Mouse (Mus musculus): ENCODE measurements around the gene 4930451I11Rik.
A peak's percentile ranks its signal among the peaks of the same experiment; 100 is the strongest.

Gene 4930451I11Rik

DNA sequence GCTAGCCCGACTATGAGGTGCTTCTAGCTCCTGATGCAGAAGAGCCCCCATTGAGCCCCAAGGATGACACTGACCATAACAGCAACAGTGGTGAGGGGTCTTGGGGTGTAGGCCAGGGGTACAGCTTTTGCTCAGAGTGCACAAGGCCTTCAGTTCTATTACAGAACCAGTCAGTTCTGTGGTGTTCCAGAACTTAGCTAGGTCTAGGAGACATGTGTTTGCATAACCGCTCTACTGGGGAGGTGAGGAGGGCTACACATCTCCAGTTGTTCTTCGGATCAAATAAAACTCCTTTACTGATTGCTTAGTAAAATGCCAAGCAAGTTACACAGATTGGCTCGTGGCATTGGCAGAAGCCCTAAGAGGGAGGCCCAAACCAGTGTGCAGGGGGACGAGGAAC is at the start of gene 4930451I11Rik:
Gene 4930451I11Rik (minus strand): TSS at position 101 of the 400 bp plus-strand sequence.
- peak; percentile 22; the same call in 1 of the 2 replicates for ATAC-seq (ENCODE audit: low TSS enrichment)

DNA sequence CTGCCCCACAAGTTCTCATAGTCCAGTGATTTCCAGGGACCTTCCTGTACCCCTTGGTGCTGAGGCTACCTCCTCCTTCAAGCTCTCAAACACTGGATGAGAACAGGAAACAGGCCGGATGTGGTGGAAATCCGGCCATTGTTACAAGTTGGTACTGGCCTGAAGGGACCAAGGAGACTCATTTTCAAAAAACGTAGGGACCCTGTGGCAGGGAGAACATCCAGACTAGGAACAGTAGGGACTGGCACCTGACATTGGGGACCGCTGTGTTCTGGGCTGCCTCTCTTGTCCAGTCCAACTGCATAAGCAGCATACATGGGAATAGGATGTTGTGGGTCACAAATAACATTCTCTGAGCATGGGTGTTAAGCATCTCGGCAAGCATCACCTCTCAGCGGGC is 49.6 kb upstream of the 4930451I11Rik start:
- ATAC-seq (ENCODE audit: low TSS enrichment), result no peak

DNA sequence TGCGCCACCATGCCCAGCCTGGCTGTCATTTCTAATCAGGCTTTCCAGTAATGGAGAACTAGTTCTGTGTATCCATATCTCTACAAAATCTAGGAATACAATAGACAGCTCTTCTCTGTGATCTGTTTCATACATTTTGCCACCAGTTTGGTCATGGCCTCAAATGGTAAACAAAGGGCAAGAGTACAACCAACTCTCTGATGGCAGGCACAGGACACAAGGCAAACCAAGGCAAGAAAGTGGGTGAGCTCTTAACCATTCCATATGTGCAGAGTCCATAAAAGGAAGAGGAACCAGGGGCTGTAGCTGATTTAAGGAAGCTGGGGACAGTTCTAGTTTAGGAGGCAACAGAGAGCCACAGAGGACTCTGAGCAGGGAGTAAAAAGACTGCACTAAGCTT is 45.8 kb upstream of the 4930451I11Rik start:
- no peak for ATAC-seq (ENCODE audit: low TSS enrichment)

DNA sequence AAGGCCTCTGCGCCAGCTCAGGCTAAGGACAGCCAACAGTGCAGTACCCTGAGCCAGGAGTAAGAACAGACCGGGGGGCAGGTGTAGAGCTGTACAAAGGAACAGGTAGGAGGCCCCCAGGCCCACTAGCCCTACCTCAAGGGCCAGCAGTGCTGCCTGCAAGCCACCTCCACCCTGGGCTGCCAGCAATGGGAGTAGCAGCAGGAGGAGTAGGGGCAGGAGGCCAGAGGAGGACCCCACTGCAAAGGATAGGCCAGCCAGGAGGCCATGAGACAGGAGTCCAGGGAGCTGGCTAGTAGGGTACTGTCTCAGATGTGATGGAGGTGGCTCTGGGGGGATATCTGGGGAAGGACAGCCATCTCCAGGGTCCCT is 39.1 kb upstream of the 4930451I11Rik start:
- no peak for ATAC-seq (ENCODE audit: low TSS enrichment)

DNA sequence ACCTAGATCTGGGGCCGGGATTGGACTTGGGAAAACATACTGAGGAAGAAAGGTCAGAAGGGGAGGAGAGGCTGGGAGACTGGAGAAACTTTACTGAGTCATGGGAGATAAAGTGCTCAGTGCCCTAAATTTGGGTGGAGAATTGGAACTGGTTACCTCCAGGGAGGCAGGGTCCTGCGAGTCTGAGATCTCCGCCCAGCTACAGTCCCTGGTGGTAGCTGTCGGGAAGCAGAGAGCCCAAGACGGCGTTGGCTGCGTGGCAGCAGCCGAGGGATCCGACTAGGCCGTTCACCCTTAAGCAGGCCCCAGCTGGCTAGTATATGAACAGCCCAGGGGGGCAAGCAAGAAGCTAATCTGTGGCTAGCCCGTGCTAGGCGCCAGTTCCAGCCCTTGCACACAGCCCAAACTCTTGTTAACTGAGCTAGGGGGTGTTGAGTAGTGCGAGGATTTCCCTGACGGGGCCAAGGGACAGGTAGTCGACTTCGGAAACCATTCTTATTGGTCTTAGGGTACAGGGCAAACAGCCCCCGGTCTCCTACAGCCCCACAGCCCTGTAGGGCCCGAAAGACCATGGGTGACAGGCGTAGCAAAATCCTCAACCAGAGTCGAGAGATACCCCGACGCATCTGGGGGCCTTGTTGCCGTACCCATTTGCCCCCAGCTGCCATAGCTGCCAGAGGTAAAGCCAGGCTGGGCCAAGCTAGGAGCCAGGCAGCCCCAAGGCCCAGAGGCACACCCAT is 38.5 kb upstream of the 4930451I11Rik start:
- no peak for ATAC-seq (ENCODE audit: low TSS enrichment)

DNA sequence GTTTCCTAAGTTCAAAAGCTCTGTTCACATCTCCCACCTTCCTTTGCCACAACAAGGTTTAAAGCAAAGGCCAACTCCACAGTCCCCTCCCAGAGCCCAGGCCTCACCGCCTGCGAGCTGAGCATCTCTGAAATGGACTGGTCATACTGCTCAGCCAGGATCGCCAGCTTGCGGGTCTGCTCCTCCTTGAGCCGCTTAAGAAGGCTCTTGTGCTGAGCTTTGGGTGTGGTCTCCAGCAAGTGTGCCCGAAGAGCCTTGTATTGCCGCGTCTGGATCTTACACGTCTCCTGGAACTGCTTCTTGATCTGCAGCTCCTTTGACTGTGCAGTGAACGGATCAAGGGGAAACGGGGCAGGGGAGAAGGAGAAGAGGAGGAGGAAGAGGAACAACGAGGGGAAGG is 36.6 kb upstream of the 4930451I11Rik start:
- ATAC-seq (ENCODE audit: low TSS enrichment), result no peak

DNA sequence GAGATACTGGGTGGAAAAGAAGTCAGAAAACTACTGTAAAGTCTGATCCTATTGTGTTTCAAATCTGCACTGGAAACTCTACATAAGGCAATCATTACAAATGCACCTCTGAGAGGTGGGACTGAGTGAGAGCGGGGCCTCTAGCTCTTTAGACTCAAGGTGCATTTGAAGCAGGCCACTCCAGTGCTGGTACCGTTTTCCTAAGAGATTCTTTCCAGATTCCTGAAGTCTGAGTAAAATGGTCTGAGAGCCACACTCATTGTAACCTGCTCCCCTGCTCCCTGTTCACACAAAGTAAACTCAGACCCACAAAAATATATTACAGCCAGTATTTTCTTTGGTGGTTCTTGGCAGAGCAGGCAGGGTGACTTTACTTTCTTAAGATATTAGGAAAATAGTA is 36.1 kb upstream of the 4930451I11Rik start:
- ATAC-seq (ENCODE audit: low TSS enrichment), result no peak

DNA sequence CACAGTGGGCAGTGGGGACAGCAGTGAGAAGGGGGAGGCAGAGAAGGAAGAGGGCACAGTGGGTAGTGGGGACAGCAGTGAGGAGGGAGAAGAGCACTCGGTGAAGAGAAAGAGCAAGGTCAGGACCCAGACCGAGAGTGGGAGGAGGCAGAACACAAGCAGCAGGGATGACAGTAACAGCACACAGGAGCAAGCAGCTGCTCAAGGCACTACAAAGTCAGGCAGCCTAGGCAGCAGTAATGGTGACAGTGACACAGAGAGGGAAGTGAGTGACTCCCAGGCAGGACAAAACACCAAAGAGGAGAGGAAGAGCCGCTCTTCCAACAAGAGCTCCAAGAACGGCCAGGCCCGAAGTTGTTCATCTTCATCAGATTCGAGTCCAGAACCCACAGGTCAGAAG is 32.4 kb upstream of the 4930451I11Rik start:
- ATAC-seq (ENCODE audit: low TSS enrichment), result no peak

DNA sequence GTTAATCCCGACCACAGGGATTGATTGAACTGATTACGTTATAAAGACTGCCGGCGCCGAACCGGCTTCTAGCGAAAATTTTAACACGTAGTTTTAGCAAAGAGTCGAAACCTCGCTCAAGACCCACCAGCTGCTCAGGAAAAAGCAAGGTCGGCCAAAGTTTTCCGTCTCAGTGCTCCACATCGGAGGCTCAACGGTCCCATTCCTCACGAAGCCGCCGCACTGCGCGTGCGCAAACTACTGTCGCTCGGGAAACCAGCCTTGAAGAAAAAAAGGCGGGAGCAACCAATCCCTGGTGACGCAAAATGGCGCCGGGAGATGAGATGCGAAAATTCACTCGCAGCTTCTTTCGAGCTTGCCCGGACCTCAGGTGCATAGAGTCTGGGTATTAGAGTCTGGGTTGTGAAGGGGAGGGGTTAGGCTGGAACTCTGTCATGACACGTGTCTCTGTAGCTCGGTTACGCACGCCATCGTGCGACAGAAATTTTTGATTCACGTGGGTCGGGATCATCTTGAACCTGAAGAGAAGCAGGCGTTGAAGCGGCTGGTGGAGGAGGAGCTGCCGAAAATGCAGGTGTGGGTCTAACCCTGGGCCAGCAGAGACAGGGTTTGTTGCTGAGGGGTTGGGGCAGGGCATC is 30.8 kb upstream of the 4930451I11Rik start, which contains the start of gene Ino80e:
Gene Ino80e (minus strand): TSS at position 231 of the 638 bp plus-strand sequence.
- ATAC-seq (ENCODE audit: low TSS enrichment), result peak; percentile 73

DNA sequence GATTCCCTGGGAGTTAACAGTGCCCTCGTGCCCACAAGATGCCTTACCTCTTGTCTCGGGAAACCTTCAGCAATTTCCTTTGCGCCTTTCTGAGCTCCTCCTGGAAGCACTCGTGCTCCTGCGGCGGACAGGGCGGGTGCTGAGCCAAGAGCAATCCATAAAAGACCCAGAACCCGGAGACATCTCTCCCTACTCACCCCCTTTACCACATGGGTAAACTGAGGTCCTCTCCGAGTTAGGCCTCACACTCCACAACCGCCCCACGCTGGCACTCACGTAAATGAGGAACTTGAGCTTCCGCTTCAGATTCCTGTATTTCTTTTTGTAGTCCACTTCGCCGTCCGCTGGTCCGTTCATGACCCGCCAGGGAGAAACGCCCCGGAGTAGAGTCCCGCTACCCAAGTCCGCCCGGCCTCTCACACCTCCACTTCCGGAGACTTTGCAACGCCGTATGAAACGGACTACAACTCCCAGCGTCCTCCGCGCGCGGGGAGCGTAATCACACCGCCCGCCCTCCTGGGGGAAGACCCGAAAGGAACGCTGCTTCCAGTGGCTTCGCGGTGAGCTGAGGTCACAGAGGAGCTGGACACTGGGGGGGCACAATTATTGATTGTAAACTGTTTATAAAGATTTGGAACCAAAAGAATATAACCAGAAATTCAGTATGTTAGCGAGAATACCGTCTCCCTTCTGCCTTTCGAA is 30.1 kb upstream of the 4930451I11Rik start, which contains the start of gene Hirip3:
Gene Hirip3 (plus strand): TSS at position 544 of the 702 bp plus-strand sequence.
- ATAC-seq (ENCODE audit: low TSS enrichment), result peak; percentile 83

DNA sequence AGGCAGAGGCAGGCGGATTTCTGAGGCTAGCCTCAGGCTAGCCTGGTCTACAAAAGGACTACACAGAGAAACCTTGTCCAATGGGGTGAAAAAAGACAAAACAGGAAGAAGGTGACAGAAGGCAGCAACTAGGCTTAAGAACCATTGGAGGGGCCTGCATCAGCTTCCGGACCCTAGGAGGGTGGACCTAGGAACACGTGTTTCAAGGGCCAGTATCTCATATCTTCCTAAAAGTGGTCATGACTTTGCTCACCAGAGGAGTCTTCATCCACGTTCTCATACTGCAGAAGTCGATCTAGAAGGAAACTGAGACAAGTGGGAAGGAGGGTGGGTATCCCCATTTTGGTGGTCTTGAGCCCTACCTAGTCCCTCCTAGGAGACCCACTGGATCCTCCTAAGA is 29.5 kb upstream of the 4930451I11Rik start:
- ATAC-seq (ENCODE audit: low TSS enrichment), result no peak

DNA sequence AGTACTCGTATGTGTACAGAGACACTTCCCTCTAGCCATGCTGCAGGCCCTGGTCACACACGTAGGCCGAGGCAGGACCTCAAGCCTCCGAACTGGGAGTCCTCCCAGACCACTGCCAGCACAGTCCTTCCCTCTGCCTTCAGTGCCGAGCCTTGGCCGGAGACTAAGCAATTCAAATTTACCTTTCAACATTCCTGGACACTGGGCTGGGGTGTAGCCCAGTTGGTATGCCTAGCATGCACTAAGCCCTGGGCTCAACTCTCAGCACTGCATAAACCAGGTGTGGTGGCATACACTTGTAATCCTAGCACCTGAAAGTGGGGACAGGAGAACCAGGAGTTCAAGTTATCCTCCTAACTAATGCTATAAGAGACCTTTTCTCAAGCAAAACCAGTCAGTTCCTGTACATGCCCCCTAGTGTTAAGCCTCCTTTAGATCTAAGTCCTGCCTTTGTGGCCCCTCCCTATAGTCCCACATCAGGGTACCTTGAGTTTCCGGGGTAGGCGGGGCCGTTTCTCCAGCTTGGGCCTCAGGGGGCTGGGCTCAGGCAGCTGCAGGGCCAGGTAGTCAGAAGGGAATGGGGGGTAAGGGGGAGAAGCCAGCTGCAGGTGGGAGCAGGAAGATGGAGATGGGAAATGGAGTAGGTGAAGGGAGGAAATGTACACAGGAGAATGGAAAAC is 25.4 kb upstream of the 4930451I11Rik start:
- no peak for ATAC-seq (ENCODE audit: low TSS enrichment)

DNA sequence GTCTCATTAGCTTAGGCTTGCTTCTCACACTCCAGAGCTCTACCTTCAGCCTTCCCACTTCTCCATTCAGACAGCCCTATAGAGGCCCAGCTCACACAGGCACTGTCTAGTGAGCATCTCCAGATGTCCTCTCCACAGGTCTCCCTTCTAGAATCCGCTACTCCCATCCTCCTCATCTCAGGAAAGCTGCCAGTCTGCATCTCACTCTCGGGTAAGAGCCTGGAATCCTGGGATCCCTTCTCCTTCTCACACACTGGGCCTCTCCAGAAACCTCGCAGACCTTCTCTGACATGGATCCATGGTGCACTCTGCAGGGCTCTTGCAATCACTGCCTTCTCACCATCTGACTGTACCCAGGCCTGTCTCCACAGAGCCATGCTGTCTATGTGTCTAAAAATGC is 24.2 kb upstream of the 4930451I11Rik start:
- peak; percentile 21; the same call in 1 of the 2 replicates for ATAC-seq (ENCODE audit: low TSS enrichment)

DNA sequence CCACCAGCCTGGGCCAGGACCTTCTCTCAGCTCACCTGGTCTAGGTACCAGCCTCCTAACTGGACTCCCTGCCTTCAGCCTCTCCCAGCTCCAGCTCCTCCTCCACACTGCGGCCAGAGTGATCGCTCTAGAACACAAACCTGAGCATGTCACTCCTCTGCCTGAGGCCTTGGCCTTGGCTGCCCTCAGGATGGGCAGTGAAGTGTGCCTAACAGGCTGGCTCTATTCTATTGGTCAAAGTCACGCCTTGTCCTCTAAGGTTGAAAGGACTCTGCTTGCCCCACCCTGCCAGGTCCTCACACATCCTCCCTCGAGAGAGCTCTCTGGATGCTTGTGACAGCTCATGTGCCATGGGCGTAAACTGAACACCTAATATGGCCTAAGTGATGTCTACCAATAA is 22.0 kb upstream of the 4930451I11Rik start:
- no peak for ATAC-seq (ENCODE audit: low TSS enrichment)

DNA sequence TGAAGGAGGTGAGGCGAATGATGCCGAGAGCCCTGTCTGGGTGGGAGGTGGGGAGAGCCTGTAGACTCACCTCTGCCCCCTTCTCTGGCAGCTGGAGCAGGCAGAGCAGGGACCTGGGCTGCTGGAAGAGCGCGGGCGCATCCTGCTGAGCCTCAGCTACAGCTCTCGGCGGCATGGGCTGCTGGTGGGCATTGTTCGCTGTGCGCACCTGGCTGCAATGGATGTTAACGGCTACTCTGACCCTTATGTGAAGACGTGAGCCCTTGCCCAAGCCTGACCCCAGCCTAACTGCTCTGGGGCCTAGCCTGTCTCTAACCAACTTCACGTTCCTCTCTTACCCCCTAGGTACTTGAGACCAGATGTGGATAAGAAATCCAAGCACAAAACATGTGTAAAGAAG is 19.8 kb upstream of the 4930451I11Rik start:
- no peak for ATAC-seq (ENCODE audit: low TSS enrichment)

DNA sequence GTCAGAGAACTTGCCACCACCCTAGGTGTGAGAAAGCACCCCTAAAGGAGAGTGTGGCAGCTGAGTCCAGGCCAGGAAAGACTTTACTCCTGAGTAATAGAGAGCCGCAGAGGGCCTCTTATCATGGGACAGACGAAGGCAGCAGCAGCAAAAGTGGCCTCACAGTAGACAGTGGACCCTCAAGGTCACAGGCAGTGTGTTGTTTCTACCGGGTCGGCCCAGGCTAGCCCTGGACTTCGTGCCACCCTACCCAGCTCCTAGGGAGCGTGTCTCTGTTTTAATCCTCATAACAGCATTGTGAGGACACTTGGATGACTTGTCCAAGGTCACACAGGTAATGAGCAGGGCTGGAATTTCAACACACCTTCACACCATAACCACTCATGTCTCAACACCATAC is 18.7 kb upstream of the 4930451I11Rik start:
- no peak for ATAC-seq (ENCODE audit: low TSS enrichment)

DNA sequence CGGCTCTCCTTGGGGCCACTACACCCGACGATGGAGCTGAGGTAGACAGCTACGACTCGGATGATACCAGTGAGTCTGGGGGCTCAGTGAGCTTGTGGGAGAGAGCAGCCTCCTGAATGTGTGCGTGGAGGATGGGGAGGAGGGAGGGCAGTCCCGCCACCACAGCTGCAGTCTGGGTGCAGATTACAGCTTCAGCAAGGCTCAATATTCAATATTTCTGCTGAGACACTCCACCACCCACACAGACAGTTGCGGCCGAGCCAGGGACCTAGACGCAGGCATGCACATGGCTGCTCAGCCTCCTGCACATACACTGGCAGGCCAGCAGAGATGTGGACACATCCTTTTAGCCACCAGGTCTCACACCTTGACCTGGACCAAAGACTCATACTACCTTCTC is 17.4 kb upstream of the 4930451I11Rik start:
- ATAC-seq (ENCODE audit: low TSS enrichment), result peak; percentile 76

DNA sequence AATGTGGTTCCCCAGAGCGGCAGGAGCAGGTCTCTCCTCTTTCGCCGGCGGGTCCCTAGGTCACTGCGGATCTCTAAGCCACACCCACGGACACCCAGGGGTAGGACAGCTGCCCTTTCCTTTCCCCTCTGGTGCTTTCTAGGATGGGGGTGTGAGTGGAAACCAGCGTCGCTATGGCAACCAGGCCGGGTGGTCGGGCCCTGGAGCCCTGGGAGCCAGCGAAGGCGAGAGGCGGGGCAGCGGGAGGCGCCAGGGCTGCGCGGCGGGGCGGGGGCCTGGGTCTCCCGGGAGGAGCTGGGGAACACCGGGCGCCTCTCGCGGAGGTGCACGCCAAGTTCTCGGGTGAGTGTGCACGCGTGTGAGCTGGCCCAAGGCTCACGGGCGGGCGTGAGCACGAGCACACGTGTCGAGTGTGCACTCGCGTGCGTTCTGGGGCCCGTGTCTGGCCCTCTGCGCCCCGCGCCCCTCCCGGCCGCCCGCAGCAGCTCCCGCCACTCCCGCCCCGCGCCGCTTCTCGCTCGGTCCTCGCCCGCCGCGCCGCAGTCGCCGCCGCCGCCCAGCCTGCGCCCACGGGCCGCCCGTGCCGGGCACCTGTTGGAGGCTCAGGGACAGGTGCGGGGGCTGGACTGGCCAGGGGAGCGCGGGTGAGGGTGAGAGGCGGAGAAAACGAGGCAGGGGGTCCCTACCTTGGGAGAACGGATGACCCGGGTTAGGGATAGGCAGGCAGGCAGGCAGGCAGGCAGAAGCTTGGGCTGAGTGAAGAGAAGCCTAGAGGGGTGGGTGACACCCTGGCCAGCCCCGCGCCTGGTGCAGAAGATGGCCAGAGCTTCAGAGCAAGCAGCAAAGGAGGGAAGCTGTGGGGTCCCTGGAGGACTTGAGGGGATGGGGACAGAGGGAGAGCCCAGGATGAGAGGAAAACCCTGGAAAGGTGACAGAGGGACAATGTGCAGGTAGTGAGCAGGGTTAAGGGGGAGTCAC is 16.3 kb upstream of the 4930451I11Rik start:
- no peak for ATAC-seq (ENCODE audit: low TSS enrichment)

DNA sequence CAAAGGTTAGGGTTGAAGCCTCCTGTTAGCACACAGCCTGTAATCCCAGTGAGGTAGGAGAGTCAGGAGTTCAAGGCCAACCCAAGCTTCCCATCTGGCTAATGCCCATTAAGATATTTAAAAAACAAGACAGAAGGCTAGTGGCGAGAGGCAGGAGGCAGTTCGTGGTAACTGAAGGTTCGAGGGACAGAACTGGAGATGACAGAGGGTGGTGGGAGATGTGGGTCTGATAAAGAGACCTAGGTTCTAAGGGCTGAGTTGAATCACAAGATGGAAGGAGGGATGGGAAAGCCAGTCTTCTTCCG is 15.6 kb upstream of the 4930451I11Rik start, which contains the start of gene Doc2a:
Gene Doc2a (plus strand): TSS at position 301 of the 305 bp plus-strand sequence.
- ATAC-seq (ENCODE audit: low TSS enrichment), result no peak

DNA sequence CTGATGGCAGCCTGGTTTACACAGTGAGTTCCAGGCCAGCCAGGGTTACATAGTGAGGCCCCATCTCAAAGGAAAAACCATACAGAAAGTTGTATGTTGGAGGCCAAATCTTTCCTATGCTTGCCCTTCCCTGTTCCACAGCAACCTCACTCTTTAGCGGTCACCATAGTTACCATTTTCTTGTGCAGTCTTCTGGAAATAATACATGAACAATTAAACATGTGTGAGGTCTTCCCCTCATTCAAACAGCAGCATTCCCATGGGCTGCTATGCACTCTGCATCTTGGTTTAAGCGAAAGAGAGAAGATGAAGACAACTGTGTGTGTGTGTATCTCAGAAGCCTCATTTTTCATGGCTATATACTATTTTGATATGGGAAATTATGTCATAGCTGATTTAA is 14.1 kb upstream of the 4930451I11Rik start:
- ATAC-seq (ENCODE audit: low TSS enrichment), result no peak

DNA sequence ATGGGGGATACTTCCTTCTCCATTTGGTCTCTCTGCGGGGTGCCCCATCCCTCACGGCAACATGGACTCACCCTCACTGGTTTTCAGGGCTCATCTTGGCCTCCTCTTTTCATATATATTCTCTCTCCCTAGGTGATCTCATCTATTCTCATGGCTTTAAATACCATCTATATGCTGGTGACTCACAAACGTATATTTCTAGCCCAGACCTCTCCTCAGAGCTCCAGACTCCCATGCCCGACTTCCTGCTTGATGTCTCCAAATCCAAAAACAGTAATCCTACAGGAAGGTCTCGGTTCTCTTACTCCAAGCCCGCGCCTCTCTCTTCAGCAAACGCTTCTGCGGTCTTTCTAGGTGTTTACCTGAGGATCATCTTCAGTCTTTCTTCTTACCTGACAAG is 11.8 kb upstream of the 4930451I11Rik start:
- ATAC-seq (ENCODE audit: low TSS enrichment), result peak; percentile 69; the same call in 1 of the 2 replicates

Measured in frontal cortex, adult (tissue).